Mouse (Mus musculus) neutrophil, adult 65 days (primary cell): Measurements from ENCODE around the gene Cd1d1. TPM values are rescaled to one million over a fixed set of nuclear protein-coding genes. Genes with fewer than 3 reads are reported as not detected.

Experiments
- total RNA-seq: library from RNA; stranded (reverse); gene quantifications from 2 replicates; pipeline ENCODE4 v1.2.4, GENCODE M21; 2023

Gene Cd1d1
- total RNA-seq = 9.5 and 11.9 TPM in 2 replicates

GRCm38 (mm10) chr3:86999415-86999740 lies at the start of gene Cd1d1:
Cd1d1 (minus strand) TSS chr3:86999441.

Other genes starting within 250 kb of the Cd1d1 start
- 0.41 and 1.1 TPM in 2 replicates for gene Dclk2, start 78.6 kb downstream of the Cd1d1 start, total RNA-seq
- 0.07 TPM in 1 of 2 replicates, not detected in the other for gene Kirrel, start 175.3 kb upstream of the Cd1d1 start, total RNA-seq